Mouse (Mus musculus) forebrain, embryonic 16.5 days (tissue): Measurements from ENCODE around the gene Brwd1. TPM values are rescaled to one million over a fixed set of nuclear protein-coding genes. Genes with fewer than 3 reads are reported as not detected.

Source experiments
- ATAC-seq: fragments of 200-750 bp; cut with Nextera tagmentation; 2 replicates; pipeline ENCODE4 v1.8.0; 2017; ENCODE audit warnings: mild to moderate bottlenecking, moderate library complexity
- H3K27ac ChIP-seq: fragments of 300-500 bp; sonication (generic); 2 replicates; pipeline ENCODE4 v1.5.1; 2014; ENCODE audit warnings: low read length, control low read depth
- H3K27me3 ChIP-seq: fragments of 300-500 bp; sonication (generic); replicated peaks from 2 replicates; pipeline ENCODE4 v1.6.1; 2014; ENCODE audit warnings: low read length; ENCODE audit not compliant: control insufficient read depth, insufficient read depth
- H3K36me3 ChIP-seq: fragments of 300-500 bp; sonication (generic); 2 replicates; pipeline ENCODE4 v1.6.1; 2014; ENCODE audit not compliant: control insufficient read depth, insufficient read depth
- H3K4me1 ChIP-seq: fragments of 300-500 bp; sonication (generic); replicated peaks from 2 replicates; pipeline ENCODE4 v1.6.1; 2014; ENCODE audit warnings: low read length; ENCODE audit not compliant: control insufficient read depth, insufficient read depth
- H3K4me2 ChIP-seq: fragments of 300-500 bp; sonication (generic); 2 replicates; pipeline ENCODE4 v1.6.1; 2014; ENCODE audit warnings: mild to moderate bottlenecking, low read length, control low read depth
- H3K4me3 ChIP-seq: fragments of 300-500 bp; sonication (generic); replicated peaks from 2 replicates; pipeline ENCODE4 v1.5.1; 2014; ENCODE audit warnings: mild to moderate bottlenecking, low read length, control low read depth
- H3K9ac ChIP-seq: fragments of 300-500 bp; sonication (generic); replicated peaks from 2 replicates; pipeline ENCODE4 v1.6.1; 2014; ENCODE audit warnings: low read depth, low read length, control low read depth
- H3K9me3 ChIP-seq: fragments of 300-500 bp; sonication (generic); 2 replicates; pipeline ENCODE4 v1.6.1; 2016; ENCODE audit warnings: low read length; ENCODE audit not compliant: control insufficient read depth
- WGBS: fragments of 180-500 bp; shearing (Covaris S2); extraction: QIAGEN DNeasy Blood & Tissue Kit; methylation state at CpG from one replicate; pipeline ENCODE4 v1.1.7; 2014; 5-methylcytosine and 5-hydroxymethylcytosine counted together
- microRNA-seq: library from miRNA; unstranded; fragments of <30 nt; microRNA quantifications from one replicate; pipeline ENCODE4, GENCODE M21; 2017
- polyA plus RNA-seq: library from polyadenylated mRNA; unstranded; fragments of >200 nt; fragmentation: Nextera tagmentation; extraction: Ambion mirVana; gene quantifications from 2 replicates; pipeline ENCODE4 v1.2.1, GENCODE M21; 2015

The Brwd1 gene
- polyA plus RNA-seq, 1 experiment from 2014 or later = 229 TPM

- Histone ChIP-seq H3K9ac (no peak overlapping the region), H3K4me1 (no peaks in the 10 kb centered on the region), H3K27me3 (no peaks in the 10 kb centered on the region), H3K4me2 (no peak overlapping the region), H3K4me3 (no peak overlapping the region), H3K36me3 (no peaks in the 10 kb centered on the region), H3K9me3 (no peaks in the 10 kb centered on the region), H3K27ac (no peak overlapping the region)
- 95% methylated on average over 2 of the region's 2 CpGs for WGBS
- no peak for ATAC-seq
Observed at GRCm38 (mm10) chr16:95951471-95951870, 130.9 kb downstream of the Brwd1 start.

- H3K9me3 ChIP-seq = no peaks in the 10 kb centered on the region
- H3K27ac ChIP-seq = no peak overlapping the region
- no peak overlapping the region for H3K9ac ChIP-seq
- no peaks in the 10 kb centered on the region for H3K27me3 ChIP-seq
- H3K4me1 ChIP-seq = peaks cover 3% of the 10 kb centered on the region; the same call in 1 of the 2 replicates
- H3K4me2 ChIP-seq = 0 out of 2 replicates have a peak overlapping the region, but pooled peaks have one; percentile 8
- ATAC-seq = peak; percentile 57
- no peaks in the 10 kb centered on the region for H3K36me3 ChIP-seq
- 16% methylated on average over 20 of the region's 20 CpGs for whole genome bisulfite sequencing
- no peak overlapping the region for H3K4me3 ChIP-seq
Observed at GRCm38 (mm10) chr16:95945389-95946311, 136.7 kb downstream of the Brwd1 start.

- H3K36me3 ChIP-seq = no peaks in the 10 kb centered on the region
- H3K9ac ChIP-seq = no peak overlapping the region
- H3K4me2 ChIP-seq = no peak overlapping the region
- H3K27me3 ChIP-seq = no peaks in the 10 kb centered on the region
- H3K4me3 ChIP-seq = no peak overlapping the region
- 91% methylated on average over 6 of the region's 6 CpGs for WGBS
- ATAC-seq = no peak
- no peak overlapping the region for H3K27ac ChIP-seq
- peaks cover 3% of the 10 kb centered on the region; the same call in 1 of the 2 replicates for H3K4me1 ChIP-seq
- H3K9me3 ChIP-seq = peaks cover 3% of the 10 kb centered on the region; the same call in 1 of the 2 replicates
Observed at GRCm38 (mm10) chr16:95943186-95943585, 139.1 kb downstream of the Brwd1 start.

Small RNAs within 50 kb of the gene (microRNA-seq; reads per million reads assigned to microRNA genes)
- not detected for gene Gm27833

Other genes starting within 250 kb of the Brwd1 start
- 62.0 and 65.8 TPM in 2 replicates for gene Psmg1, start 91.6 kb downstream of the Brwd1 start, polyA plus RNA-seq
- 432 and 519 TPM in 2 replicates for gene Hmgn1, start 45.2 kb upstream of the Brwd1 start, polyA plus RNA-seq
- 188 and 197 TPM in 2 replicates for gene Wrb, start 62.9 kb upstream of the Brwd1 start, polyA plus RNA-seq
- 0.76 and 1.2 TPM in 2 replicates for gene Lca5l, start 109.7 kb upstream of the Brwd1 start, polyA plus RNA-seq
- gene Sh3bgr, start 117.9 kb upstream of the Brwd1 start, polyA plus RNA-seq = 1.0 and 2.1 TPM in 2 replicates
- 1.5 and 2.2 TPM in 2 replicates for gene B3galt5, start 153.3 kb upstream of the Brwd1 start, polyA plus RNA-seq